Mouse (Mus musculus): ENCODE results near the gene Kat2b. TPM values are rescaled to one million over a fixed set of nuclear protein-coding genes. Genes with fewer than 3 reads are reported as not detected.
A peak's percentile ranks its signal among the peaks of the same experiment; 100 is the strongest.

Kat2b gene
- polyA plus RNA-seq, 1 experiment from 2014 or later = 9.6 TPM

- ATAC-seq (ENCODE audit: low FRiP score) (peak; percentile 69), DNase-seq (ENCODE audit: low spot score) (peak; percentile 44)
- H3K27ac ChIP-seq (ENCODE audit: low read depth, low read length) = no peak overlapping the region
- no peaks in the 10 kb centered on the region for H3K27me3 ChIP-seq (ENCODE audit: control insufficient read depth, insufficient read depth, low read length)
- no peak overlapping the region for H3K4me3 ChIP-seq (ENCODE audit: low read depth, low read length)
- no peaks in the 10 kb centered on the region for H3K9me3 ChIP-seq (ENCODE audit: control insufficient read depth, low read length)
- H3K4me1 ChIP-seq (replicated peaks; ENCODE audit: control insufficient read depth, insufficient read depth, low read length) = no peaks in the 10 kb centered on the region
- 73% methylated on average over 14 of the region's 14 CpGs for WGBS
- no peaks in the 10 kb centered on the region for H3K36me3 ChIP-seq (ENCODE audit: control insufficient read depth, insufficient read depth, low read length)
- H3K4me2 ChIP-seq (replicated peaks; ENCODE audit: low read depth, low read length) = no peak overlapping the region
- no peak overlapping the region for H3K9ac ChIP-seq (ENCODE audit: low read depth, low read length)
Measured at GRCm38 (mm10) chr17:53587074-53587851, 20.6 kb downstream of the Kat2b start.

GRCm38 (mm10) chr17:53588097-53588855 lies 21.6 kb downstream of the Kat2b start:
- Histone ChIP-seq H3K4me3 (ENCODE audit: low read depth, low read length) (no peak overlapping the region), H3K27ac (ENCODE audit: low read depth, low read length) (no peak overlapping the region), H3K36me3 (ENCODE audit: control insufficient read depth, insufficient read depth, low read length) (no peaks in the 10 kb centered on the region), H3K4me1 (replicated peaks; ENCODE audit: control insufficient read depth, insufficient read depth, low read length) (no peaks in the 10 kb centered on the region), H3K4me2 (replicated peaks; ENCODE audit: low read depth, low read length) (no peak overlapping the region), H3K27me3 (ENCODE audit: control insufficient read depth, insufficient read depth, low read length) (no peaks in the 10 kb centered on the region), H3K9me3 (ENCODE audit: control insufficient read depth, low read length) (no peaks in the 10 kb centered on the region), H3K9ac (ENCODE audit: low read depth, low read length) (no peak overlapping the region)
- WGBS = 84% methylated on average over 9 of the region's 9 CpGs
- ATAC-seq (ENCODE audit: low FRiP score) = no peak
- DNase-seq (ENCODE audit: low spot score) = no peak

- Histone ChIP-seq H3K27ac (ENCODE audit: low read depth, low read length) (no peak overlapping the region), H3K9me3 (ENCODE audit: control insufficient read depth, low read length) (no peaks in the 10 kb centered on the region), H3K4me1 (replicated peaks; ENCODE audit: control insufficient read depth, insufficient read depth, low read length) (no peaks in the 10 kb centered on the region), H3K36me3 (ENCODE audit: control insufficient read depth, insufficient read depth, low read length) (no peaks in the 10 kb centered on the region), H3K9ac (ENCODE audit: low read depth, low read length) (no peak overlapping the region), H3K4me2 (replicated peaks; ENCODE audit: low read depth, low read length) (no peak overlapping the region), H3K27me3 (ENCODE audit: control insufficient read depth, insufficient read depth, low read length) (no peaks in the 10 kb centered on the region), H3K4me3 (ENCODE audit: low read depth, low read length) (no peak overlapping the region)
- WGBS = 88% methylated on average over 6 of the region's 6 CpGs
- DNase-seq (ENCODE audit: low spot score) = no peak
- ATAC-seq (ENCODE audit: low FRiP score) = no peak
Measured at GRCm38 (mm10) chr17:53590110-53590509, 23.4 kb downstream of the Kat2b start.

GRCm38 (mm10) chr17:53591910-53592309 lies 25.2 kb downstream of the Kat2b start:
- ATAC-seq (ENCODE audit: low FRiP score) (no peak), DNase-seq (ENCODE audit: low spot score) (no peak)
- Histone ChIP-seq H3K4me3 (ENCODE audit: low read depth, low read length) (no peak overlapping the region), H3K4me1 (replicated peaks; ENCODE audit: control insufficient read depth, insufficient read depth, low read length) (no peaks in the 10 kb centered on the region), H3K4me2 (replicated peaks; ENCODE audit: low read depth, low read length) (no peak overlapping the region), H3K9ac (ENCODE audit: low read depth, low read length) (no peak overlapping the region), H3K27me3 (ENCODE audit: control insufficient read depth, insufficient read depth, low read length) (no peaks in the 10 kb centered on the region), H3K36me3 (ENCODE audit: control insufficient read depth, insufficient read depth, low read length) (no peaks in the 10 kb centered on the region), H3K27ac (ENCODE audit: low read depth, low read length) (no peak overlapping the region), H3K9me3 (ENCODE audit: control insufficient read depth, low read length) (no peaks in the 10 kb centered on the region)
- WGBS = 93% methylated on average over 5 of the region's 5 CpGs

GRCm38 (mm10) chr17:53594590-53594989 lies 27.9 kb downstream of the Kat2b start:
- ATAC-seq (ENCODE audit: low FRiP score) (no peak), DNase-seq (ENCODE audit: low spot score) (no peak)
- no peak overlapping the region for H3K27ac ChIP-seq (ENCODE audit: low read depth, low read length)
- H3K4me3 ChIP-seq (ENCODE audit: low read depth, low read length) = no peak overlapping the region
- H3K4me1 ChIP-seq (replicated peaks; ENCODE audit: control insufficient read depth, insufficient read depth, low read length) = no peaks in the 10 kb centered on the region
- H3K36me3 ChIP-seq (ENCODE audit: control insufficient read depth, insufficient read depth, low read length) = no peaks in the 10 kb centered on the region
- H3K4me2 ChIP-seq (replicated peaks; ENCODE audit: low read depth, low read length) = no peak overlapping the region
- no peaks in the 10 kb centered on the region for H3K27me3 ChIP-seq (ENCODE audit: control insufficient read depth, insufficient read depth, low read length)
- WGBS = 85% methylated on average over 4 of the region's 4 CpGs
- H3K9me3 ChIP-seq (ENCODE audit: control insufficient read depth, low read length) = no peaks in the 10 kb centered on the region
- no peak overlapping the region for H3K9ac ChIP-seq (ENCODE audit: low read depth, low read length)

- no peak overlapping the region for H3K4me2 ChIP-seq (replicated peaks; ENCODE audit: low read depth, low read length)
- ATAC-seq (ENCODE audit: low FRiP score) (no peak), DNase-seq (ENCODE audit: low spot score) (no peak)
- H3K36me3 ChIP-seq (ENCODE audit: control insufficient read depth, insufficient read depth, low read length) = no peaks in the 10 kb centered on the region
- H3K27ac ChIP-seq (ENCODE audit: low read depth, low read length) = no peak overlapping the region
- 92% methylated on average over 8 of the region's 8 CpGs for WGBS
- no peaks in the 10 kb centered on the region for H3K4me1 ChIP-seq (replicated peaks; ENCODE audit: control insufficient read depth, insufficient read depth, low read length)
- H3K4me3 ChIP-seq (ENCODE audit: low read depth, low read length) = no peak overlapping the region
- H3K27me3 ChIP-seq (ENCODE audit: control insufficient read depth, insufficient read depth, low read length) = no peaks in the 10 kb centered on the region
- no peaks in the 10 kb centered on the region for H3K9me3 ChIP-seq (ENCODE audit: control insufficient read depth, low read length)
- no peak overlapping the region for H3K9ac ChIP-seq (ENCODE audit: low read depth, low read length)
Measured at GRCm38 (mm10) chr17:53595527-53595926, 28.9 kb downstream of the Kat2b start.

- no peak overlapping the region for H3K9ac ChIP-seq (ENCODE audit: low read depth, low read length)
- no peak overlapping the region for H3K4me3 ChIP-seq (ENCODE audit: low read depth, low read length)
- no peak for ATAC-seq (ENCODE audit: low FRiP score)
- H3K4me1 ChIP-seq (replicated peaks; ENCODE audit: control insufficient read depth, insufficient read depth, low read length) = no peaks in the 10 kb centered on the region
- no peaks in the 10 kb centered on the region for H3K36me3 ChIP-seq (ENCODE audit: control insufficient read depth, insufficient read depth, low read length)
- no peaks in the 10 kb centered on the region for H3K9me3 ChIP-seq (ENCODE audit: control insufficient read depth, low read length)
- no peak overlapping the region for H3K4me2 ChIP-seq (replicated peaks; ENCODE audit: low read depth, low read length)
- no peak overlapping the region for H3K27ac ChIP-seq (ENCODE audit: low read depth, low read length)
- no peaks in the 10 kb centered on the region for H3K27me3 ChIP-seq (ENCODE audit: control insufficient read depth, insufficient read depth, low read length)
- 52% methylated on average over 3 of the region's 3 CpGs for WGBS
- peak; percentile 19 for DNase-seq (ENCODE audit: low spot score)
Measured at GRCm38 (mm10) chr17:53596314-53596882, 29.7 kb downstream of the Kat2b start.

- no peak overlapping the region for H3K4me2 ChIP-seq (replicated peaks; ENCODE audit: low read depth, low read length)
- 83% methylated on average over 11 of the region's 11 CpGs for WGBS
- H3K9me3 ChIP-seq (ENCODE audit: control insufficient read depth, low read length) = no peaks in the 10 kb centered on the region
- H3K27ac ChIP-seq (ENCODE audit: low read depth, low read length) = no peak overlapping the region
- no peaks in the 10 kb centered on the region for H3K36me3 ChIP-seq (ENCODE audit: control insufficient read depth, insufficient read depth, low read length)
- DNase-seq (ENCODE audit: low spot score) (no peak), ATAC-seq (ENCODE audit: low FRiP score) (no peak)
- no peaks in the 10 kb centered on the region for H3K4me1 ChIP-seq (replicated peaks; ENCODE audit: control insufficient read depth, insufficient read depth, low read length)
- no peaks in the 10 kb centered on the region for H3K27me3 ChIP-seq (ENCODE audit: control insufficient read depth, insufficient read depth, low read length)
- no peak overlapping the region for H3K9ac ChIP-seq (ENCODE audit: low read depth, low read length)
- no peak overlapping the region for H3K4me3 ChIP-seq (ENCODE audit: low read depth, low read length)
Measured at GRCm38 (mm10) chr17:53596941-53597790, 30.5 kb downstream of the Kat2b start.
